Mouse (Mus musculus) cortical plate, adult 2 months (tissue): ENCODE results near the gene Gstk1. TPM values are rescaled to one million over a fixed set of nuclear protein-coding genes. Genes with fewer than 3 reads are reported as not detected.
A peak's percentile ranks its signal among the peaks of the same experiment; 100 is the strongest.

ENCODE experiments used
- H3K27ac ChIP-seq: fragments of 200-500 bp; 2 replicates; pipeline ENCODE4 v1.5.1; 2012; ENCODE audit warnings: low read length, control low read depth, inconsistent platforms; ENCODE audit not compliant: insufficient read depth
- H3K4me1 ChIP-seq: fragments of 200-500 bp; 2 replicates; pipeline ENCODE4 v1.6.1; 2011; ENCODE audit warnings: low read length; ENCODE audit not compliant: control insufficient read depth, insufficient read depth
- H3K4me3 ChIP-seq: fragments of 200-500 bp; 2 replicates; pipeline ENCODE4 v1.5.1; 2011; ENCODE audit warnings: mild to moderate bottlenecking, low read length, control low read depth; ENCODE audit not compliant: insufficient read depth
- CTCF ChIP-seq: fragments of 200-500 bp; IDR thresholded peaks from 2 replicates; pipeline ENCODE4 v1.5.1; 2011; ENCODE audit warnings: mild to moderate bottlenecking, control low read depth, low read length; ENCODE audit not compliant: insufficient read depth; ENCODE audit errors: extremely low read depth
- POLR2A ChIP-seq: fragments of 200-500 bp; IDR thresholded peaks from 2 replicates; pipeline ENCODE4 v1.6.1; 2011; ENCODE audit warnings: mild to moderate bottlenecking, low read length, control low read depth; ENCODE audit not compliant: insufficient read depth; ENCODE audit errors: extremely low read depth
- polyA plus RNA-seq: library from polyadenylated mRNA; depleted of rRNA; stranded (reverse); fragments of >200 nt; gene quantifications from 2 replicates; pipeline ENCODE4 v1.2.3, GENCODE M21; 2012; rRNA removed

The Gstk1 gene
- polyA plus RNA-seq, 1 experiment: 27.9 TPM

DNA sequence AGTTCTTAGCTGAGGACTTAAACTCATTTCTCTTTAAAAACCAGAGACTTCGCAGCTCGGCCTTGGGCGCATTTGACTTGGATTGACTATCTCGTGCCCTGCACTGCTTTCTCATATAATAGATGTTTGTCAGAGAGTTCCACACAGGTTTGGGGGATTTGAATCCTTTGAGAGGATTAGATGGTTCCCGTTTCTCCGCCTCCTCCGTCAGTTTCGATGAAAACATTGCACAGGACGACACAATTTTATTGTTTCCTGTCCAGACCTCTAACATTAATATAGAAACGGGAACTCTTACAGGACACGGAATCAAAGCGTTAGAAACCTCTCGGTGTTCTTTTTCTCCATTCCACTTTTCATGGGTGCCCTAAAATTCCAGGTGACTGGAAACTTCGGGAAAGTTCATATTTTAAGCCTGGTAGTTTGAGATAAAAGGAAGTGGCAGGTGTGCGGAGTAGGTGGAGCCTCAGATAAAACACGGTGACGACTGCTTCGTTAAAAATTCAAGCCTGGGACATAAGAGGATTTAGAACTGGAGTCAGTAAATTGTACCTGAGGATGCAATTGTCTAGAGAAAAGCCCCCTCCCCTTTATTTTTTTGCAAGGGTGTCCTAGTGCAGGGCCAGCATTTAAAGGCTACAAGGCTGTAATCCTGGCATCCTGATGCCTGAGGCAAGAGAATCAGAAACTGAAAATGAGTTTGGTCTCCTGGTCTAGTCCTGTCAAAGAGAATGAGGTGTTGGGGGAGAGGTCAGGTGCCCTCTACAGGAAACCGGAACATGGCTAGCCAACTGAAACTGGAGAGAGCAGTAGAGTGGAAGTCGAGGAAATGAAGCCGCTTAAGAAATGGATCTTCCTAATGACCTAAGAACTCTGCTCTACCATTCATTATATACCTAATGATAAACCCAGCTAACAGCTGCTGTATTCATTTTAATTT lies 19.9 kb downstream of the Gstk1 start:
- no peak for TF ChIP-seq CTCF
- no peak for TF ChIP-seq POLR2A
- H3K4me1 ChIP-seq: no peaks in the 10 kb centered on the region; the same call in 1 of the 2 replicates
- peak overlapping the region; percentile 76 for H3K4me3 ChIP-seq
- peak overlapping the region; percentile 54 for H3K27ac ChIP-seq

DNA sequence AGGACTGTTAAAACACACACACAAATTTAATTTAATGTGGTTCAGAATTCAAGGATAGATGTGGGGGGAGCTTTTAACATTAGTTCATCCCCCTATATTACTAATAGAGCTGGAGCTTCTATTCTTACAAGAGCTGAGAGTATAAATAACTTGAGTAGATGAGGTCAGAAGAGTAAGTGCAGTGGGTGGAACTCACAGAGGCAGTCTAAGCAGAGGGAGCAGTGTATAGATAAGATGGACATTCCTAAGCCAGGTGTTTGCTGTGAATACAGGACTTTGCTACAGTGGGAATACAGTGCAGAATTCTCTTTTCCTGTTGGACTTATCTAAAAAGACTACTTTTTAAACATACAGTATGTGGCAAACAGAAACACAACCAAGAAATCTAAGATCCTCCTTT lies 25.1 kb downstream of the Gstk1 start:
- no peaks in the 10 kb centered on the region; the same call in 1 of the 2 replicates for H3K4me1 ChIP-seq
- no peak overlapping the region for H3K4me3 ChIP-seq
- H3K27ac ChIP-seq: no peak overlapping the region
- TF ChIP-seq POLR2A (no peak), CTCF (no peak)

DNA sequence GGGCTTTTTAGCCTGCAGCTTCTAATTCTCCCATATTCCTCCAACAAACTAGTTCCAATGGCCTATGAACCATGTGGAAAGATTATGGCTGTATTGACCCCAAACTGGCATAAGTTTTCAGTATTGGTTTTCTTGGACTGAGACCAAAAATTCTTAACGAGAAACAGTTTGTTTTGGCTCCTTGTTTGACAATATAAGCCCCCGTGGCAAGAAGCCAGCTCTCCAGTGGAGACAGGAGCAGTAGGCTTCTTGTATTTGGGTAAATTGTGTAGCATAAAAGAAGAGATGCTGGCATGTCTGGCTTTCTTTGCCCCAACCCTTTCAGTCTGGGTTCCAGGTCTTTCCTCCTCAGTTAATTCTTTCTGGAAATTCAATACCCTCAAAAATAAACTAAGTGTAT lies 30.4 kb downstream of the Gstk1 start:
- no peak overlapping the region for H3K27ac ChIP-seq
- peaks cover 1% of the 10 kb centered on the region; the same call in 1 of the 2 replicates for H3K4me1 ChIP-seq
- no peak overlapping the region for H3K4me3 ChIP-seq
- TF ChIP-seq POLR2A: no peak
- no peak for TF ChIP-seq CTCF

DNA sequence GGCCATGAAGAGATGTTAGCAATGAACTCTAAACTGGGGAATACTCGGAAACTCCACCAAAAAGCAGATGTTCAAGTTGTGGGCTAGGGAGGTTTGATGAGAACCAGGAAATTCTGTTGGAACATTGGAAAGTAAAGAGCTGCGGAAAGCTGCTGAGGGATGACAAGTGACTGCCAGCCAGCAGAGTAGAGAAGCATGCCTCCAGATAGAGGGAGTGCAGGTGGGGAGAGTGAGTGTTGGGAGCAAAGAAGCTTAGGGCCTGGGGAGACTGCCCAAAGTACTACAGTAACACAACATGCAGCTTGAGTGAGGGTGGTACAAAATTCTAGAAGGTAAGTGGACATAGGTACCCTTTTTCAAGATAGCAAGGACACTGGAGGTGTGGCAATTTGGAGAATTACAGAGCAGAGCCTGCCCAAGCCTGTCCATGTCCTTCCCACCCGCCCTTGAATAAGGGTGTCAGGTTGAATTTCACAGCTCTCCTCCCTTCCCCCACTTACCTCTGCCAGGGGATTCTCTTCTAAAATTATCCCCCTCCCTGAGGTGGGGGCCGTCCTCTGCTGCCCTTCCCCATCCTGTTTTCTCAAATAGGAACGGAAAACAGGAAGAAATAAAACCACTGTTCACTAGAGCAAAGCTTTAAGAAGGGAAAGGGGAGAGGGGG lies 37.3 kb downstream of the Gstk1 start:
- TF ChIP-seq POLR2A: no peak
- TF ChIP-seq CTCF: no peak

DNA sequence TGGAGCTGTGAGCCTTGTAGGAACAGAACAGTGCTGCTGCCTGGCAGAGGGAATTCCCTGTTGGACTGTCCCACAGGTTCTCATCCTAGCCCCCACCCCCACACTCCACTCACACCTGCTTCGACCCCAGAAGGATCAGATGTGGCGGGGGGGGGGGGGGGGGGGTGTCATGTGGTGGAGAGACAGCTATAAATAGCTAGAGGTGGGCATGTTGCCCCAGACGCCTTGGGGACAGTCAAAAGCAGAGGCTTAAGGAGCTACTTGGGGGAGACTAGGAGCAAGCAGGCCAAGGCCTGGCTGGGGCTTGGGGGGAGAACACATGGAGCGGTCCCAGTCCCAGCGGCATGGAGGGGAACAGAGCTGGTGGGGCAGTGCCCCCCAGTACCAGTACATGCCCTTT lies 40.7 kb downstream of the Gstk1 start, which contains the start of gene Clcn1:
Gene Clcn1 (plus strand): TSS at position 238 of the 400 bp plus-strand sequence.
- TF ChIP-seq POLR2A (no peak), CTCF (no peak)
- no peak within 1 kb of the TSS for H3K27ac ChIP-seq
- no peak within 1 kb of the TSS for H3K4me3 ChIP-seq
- H3K4me1 ChIP-seq: no peaks in the 10 kb centered on the region

More for the DNA sequence above, 37.3 kb downstream of the Gstk1 start:
- Histone ChIP-seq H3K4me3 (no peak overlapping the region), H3K4me1 (peaks cover 3% of the 10 kb centered on the region; the same call in 1 of the 2 replicates), H3K27ac (no peak overlapping the region)

DNA sequence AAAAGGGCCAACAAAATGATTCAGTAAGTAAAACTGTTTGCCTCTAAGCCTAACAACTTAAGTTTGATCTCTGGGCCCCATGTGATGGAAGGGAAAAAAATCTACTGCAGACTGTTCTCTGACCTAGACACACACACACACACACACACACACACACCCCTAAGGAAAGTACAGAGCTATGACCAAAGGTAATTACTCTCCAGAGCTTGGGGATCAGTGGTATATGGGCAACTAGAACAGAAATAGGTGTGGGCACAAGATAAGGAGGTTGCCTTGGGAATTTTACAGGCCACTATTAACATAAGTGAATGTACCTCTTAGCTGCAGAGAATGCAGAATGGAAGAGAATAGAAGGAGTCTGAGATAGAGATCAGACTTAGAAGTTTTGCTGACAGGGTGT lies 41.8 kb downstream of the Gstk1 start:
- Histone ChIP-seq H3K4me3 (no peak overlapping the region), H3K27ac (no peak overlapping the region), H3K4me1 (no peaks in the 10 kb centered on the region)
- TF ChIP-seq CTCF (no peak), POLR2A (no peak)

DNA sequence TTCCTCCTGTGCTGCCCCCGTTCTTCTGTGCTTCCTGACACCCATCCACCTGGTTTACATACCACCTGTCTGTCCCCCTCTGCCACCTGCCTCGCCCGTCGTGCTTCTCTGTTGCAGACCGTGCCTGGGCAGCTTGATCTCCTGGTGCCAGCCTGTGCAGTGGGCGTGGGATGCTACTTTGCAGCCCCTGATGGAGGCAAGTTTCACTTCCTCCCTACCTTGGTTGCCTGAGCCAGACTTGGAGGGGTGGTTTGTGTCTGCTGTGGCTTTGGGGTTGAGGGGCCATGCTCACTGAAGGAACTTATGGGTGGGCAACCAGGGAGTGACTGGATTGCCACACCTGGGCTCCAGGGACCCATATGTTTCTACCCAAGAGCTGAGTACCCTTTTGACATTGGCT lies 47.6 kb downstream of the Gstk1 start:
- H3K4me3 ChIP-seq: no peak overlapping the region
- H3K4me1 ChIP-seq: no peaks in the 10 kb centered on the region
- TF ChIP-seq CTCF (no peak), POLR2A (no peak)
- no peak overlapping the region for H3K27ac ChIP-seq

DNA sequence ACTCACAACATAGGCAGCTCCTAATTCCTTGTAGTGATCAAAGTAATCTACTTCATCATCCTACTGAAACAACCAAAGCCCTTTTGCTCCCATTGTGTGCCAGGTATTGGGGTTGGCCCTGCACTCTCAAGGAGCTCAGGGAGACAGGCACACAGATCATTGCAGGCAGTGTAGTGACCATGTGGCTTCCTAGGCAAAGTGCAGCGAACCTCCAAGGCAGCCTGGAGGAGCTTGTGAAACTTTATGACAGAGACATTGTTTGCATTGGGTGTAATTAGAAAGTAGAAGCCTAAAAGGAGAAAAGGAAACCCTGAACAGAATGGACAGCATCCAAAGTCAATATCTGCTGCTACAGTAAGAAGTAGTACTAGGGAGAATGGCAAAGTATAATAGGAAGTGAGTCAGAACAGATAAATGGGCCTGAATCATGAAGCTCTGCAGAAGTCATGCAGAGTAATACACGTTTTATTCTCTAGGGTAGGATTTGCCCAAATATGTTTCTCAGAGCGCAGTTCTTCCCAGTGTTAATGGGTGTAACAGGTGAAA lies 49.9 kb downstream of the Gstk1 start:
- TF ChIP-seq CTCF: no peak
- no peak overlapping the region for H3K27ac ChIP-seq
- no peak overlapping the region for H3K4me3 ChIP-seq
- no peaks in the 10 kb centered on the region for H3K4me1 ChIP-seq

DNA sequence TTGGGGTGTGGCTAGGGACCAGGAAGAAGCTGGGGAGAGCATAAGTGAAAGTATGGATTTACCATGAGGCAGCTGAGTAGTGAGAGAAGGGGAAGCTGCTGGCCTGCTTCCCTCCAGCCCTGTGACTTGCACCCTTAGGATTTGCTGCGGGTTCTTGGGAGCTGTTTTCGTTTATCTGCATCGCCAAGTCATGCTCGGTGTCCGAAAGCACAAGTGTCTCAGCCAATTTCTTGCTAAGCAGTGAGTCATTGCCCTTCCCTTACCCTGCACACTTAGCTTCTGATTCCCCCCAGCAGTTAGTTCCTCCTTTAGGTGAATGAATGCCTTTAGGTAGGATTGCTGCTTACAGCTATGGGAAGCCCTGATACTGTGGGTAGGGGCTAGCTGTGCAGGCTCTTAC lies 53.6 kb downstream of the Gstk1 start:
- H3K4me3 ChIP-seq: no peak overlapping the region
- H3K27ac ChIP-seq: no peak overlapping the region
- TF ChIP-seq POLR2A: no peak
- no peak for TF ChIP-seq CTCF
- H3K4me1 ChIP-seq: no peaks in the 10 kb centered on the region

Other genes starting within 250 kb of the Gstk1 start
- gene Sva, start 207.5 kb upstream of the Gstk1 start, polyA plus RNA-seq: not detected in 2 replicates
- gene Tas2r139, start 105.0 kb upstream of the Gstk1 start, polyA plus RNA-seq: not detected in 2 replicates
- gene Tas2r144, start 30.6 kb upstream of the Gstk1 start, polyA plus RNA-seq: not detected in 2 replicates
- gene Tmem139, start 16.0 kb downstream of the Gstk1 start, polyA plus RNA-seq: not detected in 2 replicates
- 19.7 and 23.4 TPM in 2 replicates for gene Casp2, start 19.1 kb downstream of the Gstk1 start, polyA plus RNA-seq
- gene Clcn1, start 40.8 kb downstream of the Gstk1 start, polyA plus RNA-seq: 6.3 and 6.8 TPM in 2 replicates
- 88.0 and 88.1 TPM in 2 replicates for gene Fam131b, start 78.7 kb downstream of the Gstk1 start, polyA plus RNA-seq
- gene Zyx, start 103.7 kb downstream of the Gstk1 start, polyA plus RNA-seq: 51.8 and 56.3 TPM in 2 replicates
- gene Epha1, start 127.3 kb downstream of the Gstk1 start, polyA plus RNA-seq: 0.23 and 0.25 TPM in 2 replicates
- gene Tas2r143, start 154.3 kb downstream of the Gstk1 start, polyA plus RNA-seq: 0.11 and 0.13 TPM in 2 replicates
- gene Tas2r135, start 159.5 kb downstream of the Gstk1 start, polyA plus RNA-seq: 0.19 TPM in 2 replicates
- gene Tas2r126, start 188.6 kb downstream of the Gstk1 start, polyA plus RNA-seq: 0.10 TPM in 1 of 2 replicates, not detected in the other
- gene Olfr458, start 219.3 kb downstream of the Gstk1 start, polyA plus RNA-seq: not detected in 2 replicates
- gene Olfr457, start 230.4 kb downstream of the Gstk1 start, polyA plus RNA-seq: not detected in 2 replicates
- gene Olfr456, start 241.3 kb downstream of the Gstk1 start, polyA plus RNA-seq: not detected in 2 replicates